Comparison of ENCODE assay signal across 13 mouse cellular contexts in genomic region chr12:99498978-99499694, GRCm38 (mm10).
DNase-seq lines count a peak whose midpoint lies in the region; ATAC-seq lines count a peak whose summit lies in the region.
"Had no signal": no experiment of that assay in that cellular context is flagged by ENCODE, and none has a peak within 500 bp of the region (broad histone marks: within the 10 kb centered on the region; RNA-seq: fewer than 3 reads in every experiment).

No protein-coding gene starts in this region.

- ATAC-seq in forebrain, embryonic 11.5 days (replicated peaks; ENCODE audit: low FRiP score): no peak

- no peaks in the 10 kb centered on the region for H3K27me3 ChIP-seq in forebrain, embryonic 11.5 days (ENCODE audit: control insufficient read depth, insufficient read depth, low read length)
- no peaks in the 10 kb centered on the region for H3K27me3 ChIP-seq in forebrain, embryonic 10.5 days (ENCODE audit: poor library complexity, severe bottlenecking)
- H3K27me3 ChIP-seq in midbrain, embryonic 10.5 days (ENCODE audit: low read depth, poor library complexity, severe bottlenecking): no peaks in the 10 kb centered on the region
- H3K27me3 ChIP-seq: heart, embryonic 13.5 days; lung, embryonic 15.5 days had no signal

- no peak overlapping the region for H3K4me2 ChIP-seq in forebrain, embryonic 11.5 days (ENCODE audit: low read depth, low read length, severe bottlenecking)
- H3K4me2 ChIP-seq: heart, embryonic 13.5 days; lung, embryonic 15.5 days had no signal

- 60% methylated on average over 9 of the region's 9 CpGs for WGBS in forebrain, embryonic 11.5 days
- WGBS in forebrain, embryonic 10.5 days: 72% methylated on average over 9 of the region's 9 CpGs
- WGBS in midbrain, embryonic 10.5 days: 55% methylated on average over 9 of the region's 9 CpGs

- H3K27ac ChIP-seq in forebrain, embryonic 11.5 days (ENCODE audit: low read depth, low read length): no peak overlapping the region
- H3K27ac ChIP-seq in forebrain, embryonic 10.5 days: no peak overlapping the region
- H3K27ac ChIP-seq in midbrain, embryonic 10.5 days (replicated peaks): no peak overlapping the region
- H3K27ac ChIP-seq: heart, embryonic 13.5 days; lung, embryonic 15.5 days had no signal

- H3K36me3 ChIP-seq in forebrain, embryonic 11.5 days (ENCODE audit: control insufficient read depth, insufficient read depth, low read length): no peaks in the 10 kb centered on the region
- H3K36me3 ChIP-seq in forebrain, embryonic 10.5 days (replicated peaks): peaks cover 1% of the 10 kb centered on the region; the same call in 1 of the 2 replicates
- H3K36me3 ChIP-seq in midbrain, embryonic 10.5 days: peaks cover 2% of the 10 kb centered on the region; the same call in 1 of the 2 replicates
- H3K36me3 ChIP-seq: heart, embryonic 13.5 days; lung, embryonic 15.5 days had no signal

- no peak overlapping the region for H3K4me3 ChIP-seq in forebrain, embryonic 11.5 days (ENCODE audit: low read depth, low read length)
- H3K4me3 ChIP-seq in forebrain, embryonic 10.5 days: no peak overlapping the region
- no peak overlapping the region for H3K4me3 ChIP-seq in midbrain, embryonic 10.5 days
- H3K4me3 ChIP-seq: erythroblast, embryonic 14.5 days; heart, embryonic 13.5 days; lung, embryonic 15.5 days had no signal

- no peak overlapping the region for H3K9ac ChIP-seq in forebrain, embryonic 11.5 days (ENCODE audit: low read length)
- H3K9ac ChIP-seq: heart, embryonic 13.5 days; lung, embryonic 15.5 days had no signal

- H3K9me3 ChIP-seq in forebrain, embryonic 11.5 days (ENCODE audit: control insufficient read depth, low read length): no peaks in the 10 kb centered on the region
- 0 out of 2 replicates have a peak, but pooled peaks cover 2% of the 10 kb centered on the region for H3K9me3 ChIP-seq in forebrain, embryonic 10.5 days
- H3K9me3 ChIP-seq in midbrain, embryonic 10.5 days (replicated peaks): no peaks in the 10 kb centered on the region
- H3K9me3 ChIP-seq: heart, embryonic 13.5 days; lung, embryonic 15.5 days had no signal

- H3K4me1 ChIP-seq in forebrain, embryonic 11.5 days (replicated peaks; ENCODE audit: control insufficient read depth, insufficient read depth, low read length): peaks cover 5% of the 10 kb centered on the region; the same call in 1 of the 2 replicates
- peaks cover 17% of the 10 kb centered on the region for H3K4me1 ChIP-seq in forebrain, embryonic 10.5 days
- H3K4me1 ChIP-seq in midbrain, embryonic 10.5 days: peaks cover 20% of the 10 kb centered on the region
- H3K4me1 ChIP-seq: lung, embryonic 15.5 days had no signal

- peak; percentile 67 for DNase-seq in forebrain, embryonic 11.5 days (ENCODE audit: low spot score)
- DNase-seq in forebrain, embryonic 10.5 days (ENCODE audit: extremely low spot score, low spot score): no peak
- DNase-seq in layer of hippocampus, adult 11-12 months (ENCODE audit: low spot score): peak; percentile 48
- DNase-seq in midbrain, embryonic 10.5 days (ENCODE audit: low spot score): peak; percentile 57
- peak; percentile 48 for DNase-seq in right cerebral cortex, postnatal 14 days
- no peak for DNase-seq in kidney, adult 18-20 months
- no peak for DNase-seq in adrenal gland, postnatal 4 days (ENCODE audit: low spot score in 2 of 2)
- DNase-seq in adrenal gland, adult 2 months: no peak
- DNase-seq: kidney, postnatal 36 days; thymus, adult 18-20 months had no signal

Comparison
In these comparisons a context has a peak if more than half of its experiments do, and no peak if none do; other contexts are left out.
1. DNase-seq: peak in forebrain, embryonic 11.5 days (single experiment), layer of hippocampus, adult 11-12 months (single experiment), midbrain, embryonic 10.5 days (single experiment) and right cerebral cortex, postnatal 14 days (single experiment); none in forebrain, embryonic 10.5 days (single experiment), kidney, adult 18-20 months (single experiment), adrenal gland, postnatal 4 days (0 of 2) and adrenal gland, adult 2 months (single experiment).